Mouse (Mus musculus): ENCODE measurements at regions not wholly inside any gene's neighbourhood (a gene's known extent, or its start where the extent isn't known, plus 50 kb on each side); places are given as distances from the start of the nearest gene placed in this dataset.

DNA sequence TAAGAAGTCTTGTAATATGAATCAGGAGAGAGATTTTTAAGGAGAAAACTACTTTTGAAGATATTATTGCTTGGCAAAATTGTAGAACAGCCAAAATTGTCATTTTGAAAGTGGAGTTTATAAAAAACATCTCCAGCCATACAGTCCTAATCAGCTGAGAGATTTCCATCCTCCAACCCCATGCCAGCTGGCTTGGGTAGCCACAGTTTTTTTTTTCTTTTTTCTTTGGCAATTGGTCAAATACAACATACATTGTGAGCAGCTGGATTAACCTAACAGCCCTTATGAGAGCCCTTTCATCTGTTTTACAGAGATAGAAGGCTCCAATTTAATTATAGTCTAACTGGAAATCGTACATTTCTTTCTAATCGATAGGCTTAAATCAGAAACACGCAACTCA lies 235.3 kb downstream of the 1700129C05Rik start:
- 38% methylated on average over 3 of the region's 3 CpGs for whole genome bisulfite sequencing

DNA sequence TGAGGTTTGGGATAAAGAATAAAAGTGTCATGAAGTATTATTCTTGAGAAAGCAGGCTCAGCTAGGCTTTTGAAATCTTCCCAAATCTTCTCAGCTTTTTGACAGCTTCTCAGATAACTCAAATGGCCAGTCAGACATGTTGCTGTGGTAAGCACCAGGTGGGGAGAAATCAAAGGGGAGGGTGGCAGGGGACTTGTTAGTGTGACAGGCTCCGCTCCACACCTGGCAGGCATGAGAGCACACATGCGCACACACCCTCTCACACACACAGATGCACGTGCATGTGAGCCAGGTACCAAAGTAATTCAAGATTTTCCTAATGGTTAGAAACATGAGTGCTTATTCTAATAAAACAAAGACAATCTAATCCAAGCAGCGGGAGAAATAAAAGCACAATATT lies 236.1 kb downstream of the 1700129C05Rik start:
- Histone ChIP-seq H3K9me3 (replicated peaks) (no peaks in the 10 kb centered on the region), H3K27me3 (no peaks in the 10 kb centered on the region; the same call in 1 of the 2 replicates), H3K4me3 (replicated peaks) (no peak overlapping the region), H3K4me1 (peaks cover 7% of the 10 kb centered on the region), H3K27ac (replicated peaks) (no peak overlapping the region), H3K4me2 (replicated peaks) (no peak overlapping the region), H3K36me3 (no peaks in the 10 kb centered on the region), H3K9ac (no peak overlapping the region)
- WGBS = 46% methylated on average over 4 of the region's 4 CpGs
- no peak for ATAC-seq (ENCODE audit: insufficient number of reproducible peaks, low FRiP score, low TSS enrichment, low read depth)

More for the DNA sequence above, 235.3 kb downstream of the 1700129C05Rik start:
- Histone ChIP-seq H3K4me1 (peaks cover 7% of the 10 kb centered on the region), H3K4me3 (replicated peaks) (no peak overlapping the region), H3K27ac (replicated peaks) (no peak overlapping the region), H3K9ac (no peak overlapping the region), H3K27me3 (no peaks in the 10 kb centered on the region; the same call in 1 of the 2 replicates), H3K4me2 (replicated peaks) (no peak overlapping the region), H3K36me3 (no peaks in the 10 kb centered on the region), H3K9me3 (replicated peaks) (no peaks in the 10 kb centered on the region)
- ATAC-seq (ENCODE audit: insufficient number of reproducible peaks, low FRiP score, low TSS enrichment, low read depth) = no peak

DNA sequence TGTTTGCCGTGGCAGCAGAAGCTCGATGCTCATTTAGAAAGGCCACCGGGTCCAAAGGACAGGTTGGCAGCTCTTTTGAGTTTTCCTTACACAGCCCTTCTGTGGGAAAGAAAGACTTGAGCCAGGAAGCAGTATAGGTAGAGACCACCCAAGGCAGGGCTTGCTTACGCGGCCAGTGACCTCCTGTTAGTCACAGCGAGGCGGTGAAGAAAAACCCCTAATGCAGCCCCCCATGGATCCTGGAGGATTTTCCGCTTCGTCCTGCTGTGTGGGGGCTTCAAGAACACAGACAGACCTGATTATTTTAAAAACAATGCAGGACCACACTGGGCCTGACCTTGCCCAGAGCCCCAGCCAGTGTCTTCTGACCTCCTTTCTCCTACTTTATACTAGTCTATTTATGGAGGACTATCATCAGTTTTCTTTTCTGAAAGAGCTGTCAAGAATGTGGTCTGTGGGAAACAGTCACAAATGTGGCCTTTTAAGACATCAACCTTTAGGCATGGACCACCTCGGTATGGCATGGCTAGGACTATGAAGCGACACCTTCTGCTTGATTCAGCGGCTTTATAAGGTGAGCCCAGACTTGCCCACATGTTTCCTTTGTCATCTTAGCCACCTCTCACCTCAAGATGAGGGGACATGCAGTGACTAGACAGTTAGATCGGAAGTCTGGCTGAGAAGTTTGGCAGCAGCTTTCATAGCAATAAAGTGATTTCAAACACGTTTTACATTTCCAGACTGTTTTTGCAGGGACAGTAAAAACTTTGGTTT lies 274.3 kb downstream of the 1700129C05Rik start:
- H3K4me1 ChIP-seq = peaks cover 16% of the 10 kb centered on the region; the same call in 1 of the 2 replicates
- H3K9me3 ChIP-seq (replicated peaks) = no peaks in the 10 kb centered on the region
- H3K4me2 ChIP-seq (replicated peaks) = no peak overlapping the region
- 54% methylated on average over 14 of the region's 14 CpGs for WGBS
- no peak for ATAC-seq (ENCODE audit: insufficient number of reproducible peaks, low FRiP score, low TSS enrichment, low read depth)
- H3K4me3 ChIP-seq (replicated peaks) = no peak overlapping the region
- no peak overlapping the region for H3K27ac ChIP-seq (replicated peaks)
- H3K9ac ChIP-seq = no peak overlapping the region
- H3K36me3 ChIP-seq = no peaks in the 10 kb centered on the region
- H3K27me3 ChIP-seq = no peaks in the 10 kb centered on the region

DNA sequence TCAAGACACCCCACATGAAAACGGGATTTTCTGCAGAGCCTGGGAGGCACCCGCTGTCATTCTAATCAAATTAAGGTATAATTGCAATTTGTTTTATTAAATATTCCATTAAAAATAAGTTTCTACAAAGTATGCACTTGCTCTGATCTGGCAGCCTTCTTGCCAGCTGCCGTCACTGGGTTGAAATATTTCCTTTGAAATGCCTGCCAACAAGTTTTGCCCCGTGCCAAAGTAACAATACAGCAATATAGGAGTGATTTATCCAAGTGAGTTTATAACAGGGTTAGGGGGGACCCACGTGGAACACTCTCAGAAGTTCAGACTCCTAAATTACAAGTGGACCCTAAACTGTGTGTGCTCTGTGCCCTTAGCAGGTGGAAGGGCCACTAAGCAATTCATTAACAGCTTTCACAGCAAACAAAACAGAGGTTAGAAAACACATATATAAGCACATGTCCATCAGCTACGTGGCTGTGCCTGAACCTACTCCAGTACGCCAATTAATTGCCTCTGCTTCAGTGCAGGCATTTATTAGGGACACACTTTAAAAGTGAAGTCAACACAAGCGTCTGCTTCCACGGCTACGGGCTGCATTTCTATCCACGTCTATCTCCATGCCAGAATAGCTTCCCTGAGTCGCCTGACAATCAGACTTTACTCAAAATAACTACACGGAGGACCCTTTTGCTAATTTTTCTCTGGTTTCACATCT lies 275.1 kb downstream of the 1700129C05Rik start:
- 30% methylated on average over 13 of the region's 13 CpGs for WGBS
- Histone ChIP-seq H3K4me1 (peaks cover 16% of the 10 kb centered on the region; the same call in 1 of the 2 replicates), H3K36me3 (no peaks in the 10 kb centered on the region), H3K4me3 (replicated peaks) (no peak overlapping the region), H3K9ac (no peak overlapping the region), H3K27ac (replicated peaks) (no peak overlapping the region), H3K9me3 (replicated peaks) (no peaks in the 10 kb centered on the region), H3K4me2 (replicated peaks) (no peak overlapping the region), H3K27me3 (no peaks in the 10 kb centered on the region)
- no peak for ATAC-seq (ENCODE audit: insufficient number of reproducible peaks, low FRiP score, low TSS enrichment, low read depth)

DNA sequence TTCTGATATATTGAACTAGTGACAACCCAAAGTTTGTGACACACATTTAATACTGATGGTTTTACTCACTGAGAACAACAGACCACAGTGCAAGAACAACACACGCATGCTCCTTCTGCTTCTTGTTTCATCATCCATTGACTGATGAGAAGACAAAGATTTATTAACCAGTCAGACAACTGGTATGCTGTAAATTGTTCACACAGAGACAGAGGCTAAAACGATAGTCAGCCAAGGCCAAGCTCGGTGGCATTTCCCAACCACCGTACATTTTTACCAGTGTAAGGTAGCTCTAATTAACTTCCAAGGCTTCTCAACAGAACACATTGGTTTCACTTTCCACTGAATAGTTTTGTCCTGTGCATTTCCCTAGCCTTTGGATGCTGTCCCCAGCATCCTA lies 287.8 kb downstream of the 1700129C05Rik start:
- 71% methylated on average over 4 of the region's 4 CpGs for WGBS
- Histone ChIP-seq H3K9ac (no peak overlapping the region), H3K27ac (replicated peaks) (no peak overlapping the region), H3K4me2 (replicated peaks) (no peak overlapping the region), H3K36me3 (no peaks in the 10 kb centered on the region), H3K4me3 (replicated peaks) (no peak overlapping the region), H3K4me1 (no peaks in the 10 kb centered on the region), H3K27me3 (no peaks in the 10 kb centered on the region), H3K9me3 (replicated peaks) (no peaks in the 10 kb centered on the region)
- no peak for ATAC-seq (ENCODE audit: insufficient number of reproducible peaks, low FRiP score, low TSS enrichment, low read depth)

DNA sequence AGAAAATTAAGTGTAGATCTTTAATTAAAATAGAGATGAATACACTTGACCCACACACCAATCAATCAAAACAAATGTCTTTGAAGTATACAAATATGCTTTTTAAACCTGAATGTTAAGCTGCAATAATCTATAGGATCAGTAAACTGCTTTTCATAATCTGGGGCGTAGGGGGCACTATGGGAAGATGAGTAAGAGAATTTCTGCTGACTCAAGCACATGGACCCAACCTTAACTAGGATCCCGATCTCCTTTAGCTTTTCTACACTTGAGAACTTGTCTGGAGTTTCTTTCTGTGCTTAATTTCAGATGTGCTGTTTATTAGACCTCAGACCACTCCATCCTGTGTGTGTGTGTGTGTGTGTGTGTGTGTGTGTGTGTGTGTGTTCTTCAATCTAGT lies 298.1 kb downstream of the 1700129C05Rik start:
- ATAC-seq (ENCODE audit: insufficient number of reproducible peaks, low FRiP score, low TSS enrichment, low read depth) = no peak
- no peaks in the 10 kb centered on the region for H3K9me3 ChIP-seq (replicated peaks)
- H3K27ac ChIP-seq (replicated peaks) = no peak overlapping the region
- H3K4me3 ChIP-seq (replicated peaks) = no peak overlapping the region
- 70% methylated on average over 2 of the region's 2 CpGs for WGBS
- no peaks in the 10 kb centered on the region for H3K27me3 ChIP-seq
- no peaks in the 10 kb centered on the region for H3K4me1 ChIP-seq
- no peak overlapping the region for H3K9ac ChIP-seq
- no peaks in the 10 kb centered on the region for H3K36me3 ChIP-seq
- no peak overlapping the region for H3K4me2 ChIP-seq (replicated peaks)

DNA sequence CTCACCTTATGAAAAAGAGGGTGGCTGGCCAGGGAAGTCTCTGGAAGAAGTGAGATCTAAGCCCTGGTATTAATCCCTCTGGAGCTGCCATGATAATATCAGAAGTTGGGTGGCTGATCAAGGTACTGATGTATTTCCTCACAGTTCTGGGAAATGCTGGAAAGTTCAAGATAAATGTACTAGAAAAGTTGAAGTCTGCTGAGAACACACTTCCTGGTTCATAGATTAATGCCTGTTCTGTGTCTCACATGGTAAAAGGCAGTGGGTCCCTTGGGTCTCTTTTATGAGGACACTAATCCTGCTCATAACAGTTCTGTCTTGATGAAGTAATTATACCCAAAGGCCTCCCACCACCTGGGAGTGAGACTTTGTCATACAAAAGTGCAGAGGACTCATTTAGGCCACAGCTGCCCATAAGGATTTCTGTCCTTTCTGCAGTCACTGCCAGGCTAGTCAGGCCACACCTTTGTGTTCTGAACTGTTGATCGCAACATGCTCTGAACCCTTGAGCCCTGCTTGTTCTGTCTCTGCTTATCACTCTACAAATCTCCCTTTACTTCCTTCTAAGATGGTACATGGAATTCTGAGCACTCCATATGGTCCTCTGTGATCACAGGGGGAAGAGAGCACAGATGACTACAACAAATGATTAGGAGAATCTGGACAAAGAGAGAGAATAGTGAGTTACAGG lies 300.4 kb downstream of the 1700129C05Rik start:
- 97% methylated on average over 1 of the region's 1 CpGs for WGBS

DNA sequence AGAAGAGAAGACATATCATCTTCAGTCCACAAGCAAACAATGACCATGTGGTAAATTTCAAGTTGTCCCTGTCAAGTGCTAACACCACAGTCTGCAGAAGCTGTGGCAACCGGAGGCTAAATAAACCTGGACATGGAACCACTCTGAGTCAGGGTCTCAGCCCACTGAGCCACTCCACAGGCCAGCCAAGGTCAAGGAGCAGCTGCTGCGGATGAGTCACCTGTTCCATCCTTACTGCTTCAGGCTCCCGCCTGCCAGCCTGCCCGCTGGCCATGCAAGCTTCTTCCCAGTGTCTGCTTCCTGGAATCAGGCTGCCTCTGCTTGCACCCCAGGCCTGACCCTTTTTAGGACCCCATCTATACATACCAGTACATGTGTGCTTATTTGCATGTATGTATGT lies 319.8 kb downstream of the 1700129C05Rik start:
- no peaks in the 10 kb centered on the region for H3K9me3 ChIP-seq (replicated peaks)
- H3K4me1 ChIP-seq = no peaks in the 10 kb centered on the region
- 57% methylated on average over 4 of the region's 4 CpGs for WGBS

More for the DNA sequence above, 300.4 kb downstream of the 1700129C05Rik start:
- no peak overlapping the region for H3K4me3 ChIP-seq (replicated peaks)
- no peak for ATAC-seq (ENCODE audit: insufficient number of reproducible peaks, low FRiP score, low TSS enrichment, low read depth)
- H3K4me1 ChIP-seq = no peaks in the 10 kb centered on the region
- no peak overlapping the region for H3K27ac ChIP-seq (replicated peaks)
- no peaks in the 10 kb centered on the region for H3K36me3 ChIP-seq
- H3K9me3 ChIP-seq (replicated peaks) = no peaks in the 10 kb centered on the region
- no peaks in the 10 kb centered on the region for H3K27me3 ChIP-seq
- no peak overlapping the region for H3K9ac ChIP-seq
- H3K4me2 ChIP-seq (replicated peaks) = no peak overlapping the region

DNA sequence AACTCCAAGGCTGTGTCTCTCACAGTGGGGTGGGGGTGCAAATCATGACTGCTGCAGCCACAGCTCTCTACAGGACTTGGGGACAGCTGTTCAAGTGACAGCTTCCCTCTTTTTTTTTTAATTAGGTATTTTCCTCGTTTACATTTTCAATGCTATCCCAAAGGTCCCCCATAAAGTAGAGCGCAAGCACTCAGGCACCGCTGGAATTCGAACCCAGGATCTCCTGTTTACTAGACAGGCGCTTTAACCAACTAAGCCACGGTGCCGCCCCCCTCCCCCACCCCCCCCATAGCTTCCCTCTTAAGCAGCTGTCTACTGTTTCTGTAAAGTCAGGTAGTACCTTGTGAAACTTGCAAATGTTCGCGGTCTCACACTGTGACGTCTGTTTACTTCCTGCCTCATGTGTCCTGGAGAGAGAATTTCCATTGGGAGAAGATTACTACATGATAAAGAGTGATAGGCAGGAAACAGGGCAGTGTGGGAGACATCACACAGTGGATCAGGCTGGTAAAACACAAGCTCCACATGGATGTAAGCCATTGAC lies 324.7 kb downstream of the 1700129C05Rik start:
- 73% methylated on average over 10 of the region's 10 CpGs for WGBS
- ATAC-seq (ENCODE audit: insufficient number of reproducible peaks, low FRiP score, low TSS enrichment, low read depth) = no peak
- no peaks in the 10 kb centered on the region for H3K4me1 ChIP-seq

More for the DNA sequence above, 319.8 kb downstream of the 1700129C05Rik start:
- no peak overlapping the region for H3K27ac ChIP-seq (replicated peaks)
- no peak overlapping the region for H3K4me2 ChIP-seq (replicated peaks)
- no peak overlapping the region for H3K9ac ChIP-seq
- H3K4me3 ChIP-seq (replicated peaks) = no peak overlapping the region
- no peak for ATAC-seq (ENCODE audit: insufficient number of reproducible peaks, low FRiP score, low TSS enrichment, low read depth)
- H3K27me3 ChIP-seq = no peaks in the 10 kb centered on the region
- H3K36me3 ChIP-seq = no peaks in the 10 kb centered on the region

DNA sequence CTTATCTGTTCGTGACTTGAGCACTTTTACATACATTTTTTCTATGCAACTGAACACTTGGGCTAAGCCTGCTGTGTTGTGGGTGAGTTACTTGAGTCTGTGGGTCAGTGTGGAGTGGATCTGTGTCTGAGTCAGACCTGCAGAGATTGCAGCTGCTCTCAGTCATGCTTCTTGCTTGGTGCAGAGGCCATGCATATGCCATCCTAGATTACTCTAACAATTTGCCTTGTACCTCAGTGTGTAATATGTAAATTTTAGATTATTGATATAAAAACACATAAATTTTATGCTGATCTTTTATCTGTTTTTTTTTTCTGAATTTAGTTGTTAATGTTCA lies 326.2 kb downstream of the 1700129C05Rik start:
- H3K9ac ChIP-seq = no peak overlapping the region
- ATAC-seq (ENCODE audit: insufficient number of reproducible peaks, low FRiP score, low TSS enrichment, low read depth) = no peak
- no peaks in the 10 kb centered on the region for H3K9me3 ChIP-seq (replicated peaks)
- H3K4me1 ChIP-seq = no peaks in the 10 kb centered on the region
- H3K36me3 ChIP-seq = no peaks in the 10 kb centered on the region
- no peak overlapping the region for H3K4me2 ChIP-seq (replicated peaks)
- 65% methylated on average over 1 of the region's 1 CpGs for WGBS
- H3K4me3 ChIP-seq (replicated peaks) = no peak overlapping the region
- H3K27ac ChIP-seq (replicated peaks) = no peak overlapping the region
- no peaks in the 10 kb centered on the region for H3K27me3 ChIP-seq

More for the DNA sequence above, 324.7 kb downstream of the 1700129C05Rik start:
- no peak overlapping the region for H3K4me3 ChIP-seq (replicated peaks)
- H3K4me2 ChIP-seq (replicated peaks) = no peak overlapping the region
- H3K27me3 ChIP-seq = no peaks in the 10 kb centered on the region
- no peak overlapping the region for H3K27ac ChIP-seq (replicated peaks)
- H3K9ac ChIP-seq = no peak overlapping the region
- no peaks in the 10 kb centered on the region for H3K36me3 ChIP-seq
- no peaks in the 10 kb centered on the region for H3K9me3 ChIP-seq (replicated peaks)
